Mouse (Mus musculus): ENCODE results near the gene Sgce. TPM values are rescaled to one million over a fixed set of nuclear protein-coding genes. Genes with fewer than 3 reads are reported as not detected.

Gene Sgce
- polyA plus RNA-seq, 1 experiment, result 7.1 TPM

DNA sequence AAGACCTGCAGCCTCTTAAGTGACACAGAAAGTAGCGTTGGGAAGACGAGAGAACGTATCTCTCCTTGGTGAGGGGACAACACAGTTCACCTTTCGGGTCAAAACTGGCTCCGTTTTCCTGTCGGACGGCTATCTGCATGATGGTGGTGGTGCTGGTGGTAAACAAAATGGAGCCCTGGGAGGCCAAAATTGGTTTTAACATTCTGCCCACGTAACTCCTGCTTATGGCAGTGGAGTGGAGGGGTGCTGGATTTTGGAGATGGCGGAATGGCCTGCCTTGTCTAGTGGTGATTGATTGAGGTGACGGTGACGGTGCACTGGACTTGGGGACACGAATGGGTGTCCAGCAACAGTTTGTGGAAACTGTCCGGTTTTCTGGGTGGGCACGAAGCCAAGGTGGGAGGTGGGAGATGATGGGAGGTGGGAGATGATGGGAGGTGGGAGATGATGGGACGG is 1.5 kb upstream of the Sgce start:
- H3K27ac ChIP-seq (ENCODE audit: control insufficient read depth, insufficient read depth, low read depth, low read length, poor library complexity), result no peak overlapping the region
- WGBS, result 37% methylated on average over 15 of the region's 15 CpGs
- TF ChIP-seq CTCF (IDR thresholded peaks at IDR 0.05; ENCODE audit: control insufficient read depth, insufficient read depth, low read length) (no peak), POLR2A (IDR thresholded peaks at IDR 0.05; ENCODE audit: borderline replicate concordance, control insufficient read depth, low read depth, low read length) (no peak)
- no peaks in the 10 kb centered on the region; the same call in 1 of the 2 replicates for H3K4me1 ChIP-seq (ENCODE audit: control insufficient read depth, insufficient read depth, low read length)
- H3K4me3 ChIP-seq (replicated peaks; ENCODE audit: control insufficient read depth, low read depth, low read length), result no peak overlapping the region

DNA sequence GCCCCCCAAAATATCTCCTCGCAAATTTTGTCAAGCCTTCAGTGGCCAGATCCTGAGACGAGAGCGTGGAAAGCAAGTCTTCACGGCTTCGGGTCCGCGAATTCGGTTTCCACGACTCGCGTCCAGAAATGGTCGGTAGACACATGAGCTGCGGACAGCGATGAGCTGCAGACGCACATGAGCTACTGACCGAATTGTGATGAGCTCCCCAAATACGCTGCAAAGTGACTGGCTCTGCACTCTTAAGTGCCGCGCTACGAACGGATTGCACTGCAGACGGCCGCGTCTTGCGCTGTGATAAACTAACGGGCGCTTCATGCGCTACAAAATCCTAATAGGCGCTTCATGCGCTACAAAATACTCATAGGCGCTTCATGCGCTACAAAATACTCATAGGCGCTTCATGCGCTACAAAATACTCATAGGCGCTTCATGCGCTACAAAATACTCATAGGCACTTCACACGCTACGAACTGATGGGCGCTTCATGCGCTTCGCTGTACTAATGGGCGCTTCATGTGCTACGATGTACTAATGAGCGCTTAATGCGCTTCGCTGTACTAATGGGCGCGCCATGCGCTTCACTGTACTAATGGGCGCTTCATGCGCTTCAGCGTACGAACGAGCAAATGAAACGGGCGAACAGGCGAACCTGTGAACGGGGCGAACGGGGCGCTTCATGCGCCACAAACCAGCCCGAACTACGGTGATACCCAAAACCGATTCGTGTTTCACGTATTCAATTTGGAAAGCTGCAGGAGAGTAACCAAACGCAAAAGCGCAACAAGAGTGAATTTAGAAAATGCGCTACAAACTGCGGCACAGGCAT is 884 bp upstream of the Sgce start:
- peak overlapping the region; percentile 26 for H3K4me3 ChIP-seq (replicated peaks; ENCODE audit: control insufficient read depth, low read depth, low read length)
- H3K27ac ChIP-seq (ENCODE audit: control insufficient read depth, insufficient read depth, low read depth, low read length, poor library complexity), result no peak overlapping the region
- TF ChIP-seq POLR2A (IDR thresholded peaks at IDR 0.05; ENCODE audit: borderline replicate concordance, control insufficient read depth, low read depth, low read length), result no peak
- TF ChIP-seq CTCF (IDR thresholded peaks at IDR 0.05; ENCODE audit: control insufficient read depth, insufficient read depth, low read length), result no peak
- H3K4me1 ChIP-seq (ENCODE audit: control insufficient read depth, insufficient read depth, low read length), result no peaks in the 10 kb centered on the region; the same call in 1 of the 2 replicates
- WGBS, result 51% methylated on average over 71 of the region's 71 CpGs

GRCm38 (mm10) chr6:4746036-4746695 is 841 bp downstream of the Sgce start:
- TF ChIP-seq CTCF (IDR thresholded peaks at IDR 0.05; ENCODE audit: control insufficient read depth, insufficient read depth, low read length) (no peak), POLR2A (IDR thresholded peaks at IDR 0.05; ENCODE audit: borderline replicate concordance, control insufficient read depth, low read depth, low read length) (no peak)
- 47% methylated on average over 22 of the region's 22 CpGs for WGBS
- H3K4me3 ChIP-seq (replicated peaks; ENCODE audit: control insufficient read depth, low read depth, low read length), result no peak overlapping the region
- H3K4me1 ChIP-seq (ENCODE audit: control insufficient read depth, insufficient read depth, low read length), result no peaks in the 10 kb centered on the region; the same call in 1 of the 2 replicates
- no peak overlapping the region for H3K27ac ChIP-seq (ENCODE audit: control insufficient read depth, insufficient read depth, low read depth, low read length, poor library complexity)

DNA sequence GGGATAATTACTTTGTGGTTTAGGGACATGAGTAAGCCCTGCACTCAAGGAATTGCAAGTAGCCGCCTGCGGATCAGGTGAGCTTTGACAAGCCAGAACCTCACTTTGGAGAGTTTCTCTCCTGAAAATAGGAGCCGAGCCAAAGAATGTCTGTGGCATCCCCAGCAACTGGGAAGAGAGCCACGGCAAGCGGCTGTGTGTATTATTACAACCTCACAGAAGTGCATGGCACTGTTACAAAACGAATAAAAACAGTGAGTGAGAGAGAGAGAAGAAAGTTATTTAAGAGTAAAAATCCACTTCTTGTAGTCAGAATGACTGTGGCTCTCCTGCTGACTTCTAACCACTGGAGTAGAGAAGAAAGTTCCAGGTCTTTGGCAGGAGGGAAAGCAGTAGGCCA is 6.5 kb downstream of the Sgce start:
- 65% methylated on average over 6 of the region's 6 CpGs for WGBS
- TF ChIP-seq CTCF (IDR thresholded peaks at IDR 0.05; ENCODE audit: control insufficient read depth, insufficient read depth, low read length) (no peak), POLR2A (IDR thresholded peaks at IDR 0.05; ENCODE audit: borderline replicate concordance, control insufficient read depth, low read depth, low read length) (no peak)
- Histone ChIP-seq H3K4me3 (replicated peaks; ENCODE audit: control insufficient read depth, low read depth, low read length) (no peak overlapping the region), H3K27ac (ENCODE audit: control insufficient read depth, insufficient read depth, low read depth, low read length, poor library complexity) (no peak overlapping the region), H3K4me1 (ENCODE audit: control insufficient read depth, insufficient read depth, low read length) (no peaks in the 10 kb centered on the region; the same call in 1 of the 2 replicates)

- H3K4me1 ChIP-seq (ENCODE audit: control insufficient read depth, insufficient read depth, low read length), result no peaks in the 10 kb centered on the region; the same call in 1 of the 2 replicates
- no peak for TF ChIP-seq POLR2A (IDR thresholded peaks at IDR 0.05; ENCODE audit: borderline replicate concordance, control insufficient read depth, low read depth, low read length)
- no peak for TF ChIP-seq CTCF (IDR thresholded peaks at IDR 0.05; ENCODE audit: control insufficient read depth, insufficient read depth, low read length)
- no peak overlapping the region for H3K27ac ChIP-seq (ENCODE audit: control insufficient read depth, insufficient read depth, low read depth, low read length, poor library complexity)
- WGBS, result 55% methylated on average over 13 of the region's 13 CpGs
- H3K4me3 ChIP-seq (replicated peaks; ENCODE audit: control insufficient read depth, low read depth, low read length), result no peak overlapping the region
Measured at GRCm38 (mm10) chr6:4739522-4740355, 7.3 kb downstream of the Sgce start.

DNA sequence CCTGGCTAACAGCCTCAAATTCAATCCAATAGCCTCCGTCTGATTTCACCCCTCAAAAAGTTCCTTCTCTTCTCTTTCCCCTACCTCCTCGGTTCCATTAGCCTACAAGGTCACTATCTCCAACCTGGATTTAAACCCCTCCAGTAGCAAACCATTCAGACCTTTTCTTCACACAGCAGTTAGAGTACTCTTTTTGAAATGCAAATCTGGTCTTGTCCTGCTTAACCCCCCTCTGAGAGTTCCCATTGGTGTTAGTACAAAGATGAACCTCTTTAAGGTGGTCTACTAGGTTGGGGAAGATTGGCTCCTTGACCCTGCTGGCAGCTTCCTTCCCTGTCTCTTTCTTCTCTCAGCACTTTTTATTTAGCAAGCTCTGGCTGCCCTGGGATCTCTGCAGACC is 8.3 kb downstream of the Sgce start:
- TF ChIP-seq CTCF (IDR thresholded peaks at IDR 0.05; ENCODE audit: control insufficient read depth, insufficient read depth, low read length) (no peak), POLR2A (IDR thresholded peaks at IDR 0.05; ENCODE audit: borderline replicate concordance, control insufficient read depth, low read depth, low read length) (no peak)
- Histone ChIP-seq H3K4me1 (ENCODE audit: control insufficient read depth, insufficient read depth, low read length) (no peaks in the 10 kb centered on the region; the same call in 1 of the 2 replicates), H3K4me3 (replicated peaks; ENCODE audit: control insufficient read depth, low read depth, low read length) (no peak overlapping the region), H3K27ac (ENCODE audit: control insufficient read depth, insufficient read depth, low read depth, low read length, poor library complexity) (no peak overlapping the region)
- WGBS, result 80% methylated on average over 2 of the region's 2 CpGs

DNA sequence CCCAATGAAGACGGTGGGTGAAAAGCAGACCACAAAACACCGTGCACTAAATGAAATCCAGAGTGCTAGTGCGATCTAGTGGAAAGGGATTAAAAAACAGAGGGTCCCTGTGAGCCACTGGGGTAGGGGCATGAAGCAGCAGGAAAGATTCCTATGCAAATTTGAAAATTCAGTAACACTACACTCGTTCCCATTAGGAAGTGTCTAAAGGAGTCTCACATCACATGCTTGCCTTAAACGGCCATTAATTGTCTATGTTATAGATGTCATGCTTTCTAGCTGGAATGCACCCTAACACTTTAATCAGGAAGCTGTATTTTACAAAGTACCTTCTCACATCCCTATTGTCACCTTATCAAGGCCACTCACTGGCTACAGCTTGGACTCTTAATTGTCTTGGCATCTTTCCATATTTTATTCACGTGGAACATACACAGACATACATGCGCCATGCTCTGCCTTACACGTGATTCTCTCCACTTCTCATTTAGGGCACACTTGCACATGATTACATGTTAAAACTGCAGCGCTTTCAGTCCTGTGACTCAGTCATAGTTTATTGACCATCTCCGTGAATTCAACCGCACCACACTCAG is 8.9 kb downstream of the Sgce start:
- H3K4me1 ChIP-seq (ENCODE audit: control insufficient read depth, insufficient read depth, low read length), result no peaks in the 10 kb centered on the region; the same call in 1 of the 2 replicates
- H3K27ac ChIP-seq (ENCODE audit: control insufficient read depth, insufficient read depth, low read depth, low read length, poor library complexity), result no peak overlapping the region
- WGBS, result 80% methylated on average over 11 of the region's 11 CpGs
- no peak for TF ChIP-seq POLR2A (IDR thresholded peaks at IDR 0.05; ENCODE audit: borderline replicate concordance, control insufficient read depth, low read depth, low read length)
- TF ChIP-seq CTCF (IDR thresholded peaks at IDR 0.05; ENCODE audit: control insufficient read depth, insufficient read depth, low read length), result no peak
- no peak overlapping the region for H3K4me3 ChIP-seq (replicated peaks; ENCODE audit: control insufficient read depth, low read depth, low read length)
